Mouse (Mus musculus) midbrain, embryonic 11.5 days (tissue): ENCODE data around the gene Cacna1c. TPM values are rescaled to one million over a fixed set of nuclear protein-coding genes. Genes with fewer than 3 reads are reported as not detected.

Experiments
- ATAC-seq: fragments of 200-750 bp; cut with Nextera tagmentation; 2 replicates; pipeline ENCODE4 v1.8.0; 2017; ENCODE audit warnings: moderate TSS enrichment, moderate library complexity; ENCODE audit not compliant: low FRiP score
- DNase-seq: peaks from one replicate; pipeline ENCODE4 v3.0.0; 2015; ENCODE audit warnings: low spot score; ENCODE audit errors: missing footprints
- H3K27ac ChIP-seq: fragments of 300-500 bp; sonication (generic); 2 replicates; pipeline ENCODE4 v1.5.1; 2014; ENCODE audit warnings: low read depth, low read length
- H3K27me3 ChIP-seq: fragments of 300-500 bp; sonication (generic); 2 replicates; pipeline ENCODE4 v1.6.1; 2014; ENCODE audit warnings: mild to moderate bottlenecking, low read length, moderate library complexity, mixed read lengths; ENCODE audit not compliant: control insufficient read depth, insufficient read depth
- H3K36me3 ChIP-seq: fragments of 300-500 bp; sonication (generic); 2 replicates; pipeline ENCODE4 v1.6.1; 2014; ENCODE audit warnings: mild to moderate bottlenecking, low read length, moderate library complexity, mixed read lengths; ENCODE audit not compliant: control insufficient read depth, insufficient read depth
- H3K4me1 ChIP-seq: fragments of 300-500 bp; sonication (generic); 2 replicates; pipeline ENCODE4 v1.6.1; 2014; ENCODE audit warnings: low read length; ENCODE audit not compliant: control insufficient read depth, insufficient read depth
- H3K4me2 ChIP-seq: fragments of 300-500 bp; sonication (generic); 2 replicates; pipeline ENCODE4 v1.6.1; 2014; ENCODE audit warnings: mild to moderate bottlenecking, moderate library complexity
- H3K4me3 ChIP-seq: fragments of 300-500 bp; sonication (generic); 2 replicates; pipeline ENCODE4 v1.5.1; 2014; ENCODE audit warnings: low read depth, low read length
- H3K9ac ChIP-seq: fragments of 300-500 bp; sonication (generic); 2 replicates; pipeline ENCODE4 v1.6.1; 2014; ENCODE audit warnings: low read length
- H3K9me3 ChIP-seq: fragments of 300-500 bp; sonication (generic); 2 replicates; pipeline ENCODE4 v1.6.1; 2016; ENCODE audit warnings: low read length; ENCODE audit not compliant: control insufficient read depth
- WGBS: fragments of 180-500 bp; shearing (Covaris S2); extraction: QIAGEN DNeasy Blood & Tissue Kit; methylation state at CpG from one replicate; pipeline ENCODE4 v1.1.7; 2014; 5-methylcytosine and 5-hydroxymethylcytosine counted together
- polyA plus RNA-seq: library from polyadenylated mRNA; unstranded; fragments of >200 nt; fragmentation: Nextera tagmentation; extraction: Ambion mirVana; gene quantifications from 2 replicates; pipeline ENCODE4 v1.2.1, GENCODE M21; 2014

Gene Cacna1c
- polyA plus RNA-seq, 1 experiment from 2014 or later, result 2.1 TPM

DNA sequence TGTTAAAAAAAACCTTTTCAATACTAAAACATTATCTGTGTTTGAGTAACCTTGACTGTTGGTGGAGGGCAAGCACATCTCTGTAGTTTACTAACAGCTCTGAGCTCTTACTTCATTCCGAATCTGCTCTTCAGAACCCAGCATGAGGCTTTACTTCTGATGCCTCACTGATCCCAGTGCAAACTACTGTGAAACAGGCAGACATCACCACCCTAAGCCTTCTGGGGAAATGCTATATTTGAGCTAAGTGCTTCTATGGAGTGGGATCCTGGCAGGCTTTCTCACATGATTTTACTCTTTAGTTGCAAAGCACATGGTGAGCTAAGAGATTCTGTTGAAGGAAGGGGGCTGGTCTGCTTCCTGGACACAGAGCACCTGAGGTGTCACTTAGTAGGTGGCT is 311.3 kb downstream of the Cacna1c start:
- ATAC-seq, result no peak
- Histone ChIP-seq H3K27me3 (no peaks in the 10 kb centered on the region), H3K4me3 (no peak overlapping the region), H3K4me2 (no peak overlapping the region), H3K4me1 (no peaks in the 10 kb centered on the region), H3K27ac (no peak overlapping the region), H3K36me3 (no peaks in the 10 kb centered on the region), H3K9me3 (no peaks in the 10 kb centered on the region), H3K9ac (no peak overlapping the region)
- DNase-seq, result no peak
- WGBS, result 74% methylated on average over 1 of the region's 1 CpGs

DNA sequence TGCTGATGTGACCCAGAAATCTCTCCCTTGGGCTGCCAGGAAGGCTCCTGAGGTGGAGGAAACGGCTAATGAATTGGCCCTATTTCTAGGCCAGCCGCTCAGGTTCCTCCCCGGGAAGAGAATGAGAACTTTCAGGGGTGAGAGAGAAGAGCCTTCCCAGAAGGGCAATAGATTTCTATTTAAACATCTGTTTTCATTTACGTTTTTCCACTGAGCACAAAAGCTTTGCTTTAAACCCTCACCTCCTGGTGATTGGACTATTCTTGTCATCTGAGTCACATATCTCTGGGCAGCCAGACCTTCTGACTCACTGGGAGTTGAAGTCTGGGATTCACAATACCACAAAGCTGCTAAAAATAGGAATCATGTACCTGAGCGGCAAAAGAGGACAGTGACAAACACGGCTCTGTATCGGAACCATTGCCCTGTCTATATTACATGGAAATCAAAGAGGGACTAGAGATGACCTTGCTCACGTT is 312.1 kb downstream of the Cacna1c start:
- H3K4me3 ChIP-seq, result no peak overlapping the region
- H3K27me3 ChIP-seq, result no peaks in the 10 kb centered on the region
- H3K27ac ChIP-seq, result no peak overlapping the region
- ATAC-seq (no peak), DNase-seq (no peak)
- no peaks in the 10 kb centered on the region for H3K4me1 ChIP-seq
- no peak overlapping the region for H3K9ac ChIP-seq
- H3K4me2 ChIP-seq, result no peak overlapping the region
- no peaks in the 10 kb centered on the region for H3K9me3 ChIP-seq
- 69% methylated on average over 8 of the region's 8 CpGs for WGBS
- no peaks in the 10 kb centered on the region for H3K36me3 ChIP-seq

DNA sequence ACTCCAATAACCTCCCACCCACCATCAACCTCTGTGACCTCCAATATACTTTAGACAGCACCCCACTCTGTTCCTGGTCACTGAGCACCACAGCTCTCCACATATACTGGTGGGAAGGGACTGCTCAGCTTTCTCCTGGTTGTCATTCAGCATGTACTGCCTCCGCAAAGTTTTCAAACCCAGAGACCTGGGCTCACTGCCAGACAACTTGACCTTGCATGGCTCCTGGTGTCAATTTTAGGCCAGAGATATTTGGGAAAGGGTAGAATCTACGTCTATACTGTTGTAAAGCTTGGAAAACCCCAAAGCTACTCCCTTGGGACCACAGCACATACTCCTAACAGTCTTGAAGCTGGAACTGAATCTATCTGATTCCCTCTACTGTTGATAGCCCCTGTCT is 320.0 kb downstream of the Cacna1c start:
- Histone ChIP-seq H3K9ac (no peak overlapping the region), H3K4me3 (no peak overlapping the region), H3K4me2 (no peak overlapping the region), H3K4me1 (no peaks in the 10 kb centered on the region), H3K27me3 (no peaks in the 10 kb centered on the region), H3K36me3 (no peaks in the 10 kb centered on the region), H3K27ac (no peak overlapping the region), H3K9me3 (no peaks in the 10 kb centered on the region)
- DNase-seq, result no peak
- ATAC-seq, result no peak
- WGBS, result 72% methylated on average over 2 of the region's 2 CpGs

DNA sequence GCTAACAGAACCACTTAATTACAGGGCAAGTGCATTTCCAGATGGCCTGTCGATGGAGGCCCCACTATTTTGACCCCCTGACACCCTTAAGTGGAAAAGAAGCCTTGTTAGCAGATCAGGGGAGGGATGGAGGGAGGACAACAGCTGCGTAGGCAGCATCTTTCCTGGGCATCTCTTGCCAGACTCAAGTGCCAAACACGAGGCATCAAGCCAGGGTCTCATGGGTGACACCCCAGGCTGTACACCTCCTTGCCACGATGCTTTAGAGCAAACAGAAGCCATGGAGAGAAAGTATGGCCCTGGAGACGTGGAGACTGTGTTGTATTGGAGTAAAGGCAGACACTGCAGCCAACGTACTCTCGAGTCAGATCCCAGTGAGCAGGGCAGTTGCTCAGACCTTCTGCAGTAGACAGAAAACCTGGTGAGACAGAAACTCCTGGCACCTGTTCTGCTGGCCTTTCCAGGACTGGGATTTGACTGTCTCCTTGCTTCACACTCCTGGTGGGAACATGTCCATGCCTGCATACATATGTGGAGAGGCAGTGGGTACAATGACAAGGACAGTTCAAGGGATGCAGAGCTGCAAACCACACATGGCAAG is 325.9 kb downstream of the Cacna1c start:
- H3K27me3 ChIP-seq, result no peaks in the 10 kb centered on the region
- H3K4me3 ChIP-seq, result no peak overlapping the region
- H3K27ac ChIP-seq, result no peak overlapping the region
- H3K4me1 ChIP-seq, result 0 out of 2 replicates have a peak, but pooled peaks cover 2% of the 10 kb centered on the region
- DNase-seq (no peak), ATAC-seq (no peak)
- no peaks in the 10 kb centered on the region for H3K9me3 ChIP-seq
- H3K36me3 ChIP-seq, result no peaks in the 10 kb centered on the region
- no peak overlapping the region for H3K4me2 ChIP-seq
- H3K9ac ChIP-seq, result no peak overlapping the region
- 76% methylated on average over 7 of the region's 7 CpGs for WGBS

DNA sequence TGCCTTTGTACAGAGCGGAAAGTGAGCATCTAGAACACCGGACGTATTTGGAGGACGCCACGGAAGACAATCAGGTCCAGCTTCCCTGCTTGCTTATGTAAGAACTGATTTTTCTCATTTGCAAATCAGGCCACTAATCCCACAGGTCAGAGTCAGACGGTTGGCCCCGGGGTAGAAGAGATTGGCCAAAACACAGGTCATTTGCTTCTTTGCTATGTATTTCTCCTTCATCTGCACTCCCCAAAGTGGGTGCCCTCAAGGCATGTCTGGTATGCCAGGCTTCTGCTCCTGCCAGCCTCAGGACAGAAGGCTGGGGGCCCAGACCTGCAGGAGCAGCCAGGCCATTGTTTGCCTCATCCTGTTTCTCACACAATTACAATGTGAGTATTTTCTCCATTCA is 328.8 kb downstream of the Cacna1c start:
- no peak overlapping the region for H3K27ac ChIP-seq
- 0 out of 2 replicates have a peak, but pooled peaks cover 2% of the 10 kb centered on the region for H3K4me1 ChIP-seq
- no peaks in the 10 kb centered on the region for H3K27me3 ChIP-seq
- ATAC-seq (no peak), DNase-seq (no peak)
- H3K36me3 ChIP-seq, result no peaks in the 10 kb centered on the region
- WGBS, result 81% methylated on average over 7 of the region's 7 CpGs
- no peaks in the 10 kb centered on the region for H3K9me3 ChIP-seq
- H3K4me3 ChIP-seq, result no peak overlapping the region
- no peak overlapping the region for H3K9ac ChIP-seq
- H3K4me2 ChIP-seq, result no peak overlapping the region

DNA sequence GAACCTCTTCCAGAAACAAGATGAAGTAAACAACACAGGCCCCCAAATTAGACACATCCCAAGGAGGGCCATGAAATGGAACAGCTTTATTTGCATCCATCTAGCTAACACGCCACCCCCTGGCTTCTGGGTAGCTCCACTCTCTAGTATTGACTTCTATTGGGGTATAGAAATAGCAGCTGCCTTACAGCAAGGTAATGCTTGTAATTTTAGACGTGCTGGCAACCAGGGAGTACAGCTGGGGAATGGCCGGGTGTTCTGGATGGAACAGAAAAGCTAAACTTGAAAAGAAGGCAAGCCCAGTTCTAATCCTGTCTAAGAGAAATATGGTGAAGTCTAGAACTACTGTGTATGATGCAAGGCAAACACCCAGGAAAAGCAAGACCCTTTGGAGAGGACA is 329.3 kb downstream of the Cacna1c start:
- Histone ChIP-seq H3K9ac (no peak overlapping the region), H3K4me2 (no peak overlapping the region), H3K27ac (no peak overlapping the region), H3K4me1 (peaks cover 2% of the 10 kb centered on the region; the same call in 1 of the 2 replicates), H3K4me3 (no peak overlapping the region), H3K9me3 (no peaks in the 10 kb centered on the region), H3K27me3 (no peaks in the 10 kb centered on the region), H3K36me3 (no peaks in the 10 kb centered on the region)
- ATAC-seq (no peak), DNase-seq (no peak)
- WGBS, result 70% methylated on average over 3 of the region's 3 CpGs

DNA sequence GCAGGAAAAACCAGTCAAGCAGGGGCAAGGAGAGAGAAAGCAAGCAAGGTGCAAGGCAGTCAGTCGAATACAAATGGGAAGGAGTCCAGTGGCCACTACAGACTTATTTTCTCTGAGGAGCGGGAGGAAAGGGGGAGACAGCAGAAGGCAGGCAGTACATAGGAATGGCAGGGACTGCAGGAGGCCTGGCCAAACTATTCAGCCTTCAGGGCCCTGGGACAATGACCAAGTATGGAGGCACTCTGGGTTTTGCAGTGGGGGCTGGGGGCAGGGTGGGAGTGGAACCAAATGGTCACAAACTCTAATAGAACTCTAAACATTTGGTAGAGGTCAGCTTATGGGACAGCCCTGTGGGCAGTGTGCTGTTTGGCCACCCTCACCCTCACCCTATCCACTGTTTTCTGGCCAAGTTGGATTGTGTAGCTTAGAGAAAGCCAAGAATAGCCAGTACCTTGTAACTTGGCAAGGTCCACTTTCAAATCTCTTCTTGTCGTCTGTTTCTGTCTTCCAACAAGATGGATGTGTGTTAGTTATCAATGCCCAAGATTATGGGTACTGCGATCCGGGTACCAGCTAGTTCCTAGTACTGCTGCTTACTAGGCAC is 330.3 kb downstream of the Cacna1c start:
- no peak for DNase-seq
- H3K4me1 ChIP-seq, result peaks cover 2% of the 10 kb centered on the region; the same call in 1 of the 2 replicates
- ATAC-seq, result no peak
- no peak overlapping the region for H3K27ac ChIP-seq
- H3K27me3 ChIP-seq, result no peaks in the 10 kb centered on the region
- H3K9me3 ChIP-seq, result no peaks in the 10 kb centered on the region
- H3K4me2 ChIP-seq, result no peak overlapping the region
- no peaks in the 10 kb centered on the region for H3K36me3 ChIP-seq
- H3K9ac ChIP-seq, result no peak overlapping the region
- no peak overlapping the region for H3K4me3 ChIP-seq
- 88% methylated on average over 5 of the region's 5 CpGs for WGBS

DNA sequence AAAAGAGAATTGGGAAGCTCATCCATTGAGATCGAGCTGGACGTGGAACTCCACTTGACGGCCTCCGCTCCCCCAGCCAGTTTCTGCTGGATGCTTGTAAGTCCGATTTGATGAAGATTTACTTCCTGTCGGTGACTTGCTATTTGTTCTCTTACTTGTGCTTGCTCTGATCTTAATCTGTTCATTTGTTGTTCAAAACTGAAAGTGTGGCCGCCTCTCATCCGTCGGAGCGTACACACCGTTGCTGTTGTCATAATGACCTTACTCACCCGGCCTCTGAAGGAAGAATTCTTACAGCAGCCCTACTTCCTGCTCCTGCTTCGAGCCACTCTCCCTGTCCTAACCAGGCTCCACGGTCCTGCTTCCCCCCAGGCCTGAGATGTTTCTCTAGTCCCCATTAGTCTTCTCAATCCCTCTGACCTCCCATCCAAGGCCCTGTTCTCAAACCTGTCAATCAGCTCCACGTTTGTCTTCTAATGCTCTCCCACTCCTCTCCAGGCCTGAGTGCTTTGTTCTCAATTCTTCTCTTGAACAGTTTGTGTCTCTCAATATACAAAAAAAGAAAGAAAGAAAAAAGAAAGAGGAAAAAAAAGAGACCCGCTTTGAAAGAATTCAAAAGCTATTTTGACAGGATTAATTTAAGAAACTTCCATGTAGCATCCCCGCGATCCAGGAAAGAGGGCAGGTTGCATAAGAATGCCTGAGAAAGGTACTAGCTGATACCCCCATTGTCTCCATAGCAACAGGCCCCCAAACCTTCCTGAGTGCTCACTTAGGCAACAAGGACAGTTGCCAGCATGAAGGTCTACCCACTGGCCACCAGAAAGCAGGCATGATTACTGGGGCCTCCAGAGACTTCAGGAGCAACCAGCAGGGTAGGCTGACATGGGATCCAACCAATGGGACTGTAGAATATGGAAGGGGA is 331.3 kb downstream of the Cacna1c start:
- no peak overlapping the region for H3K4me2 ChIP-seq
- H3K27me3 ChIP-seq, result no peaks in the 10 kb centered on the region
- H3K36me3 ChIP-seq, result no peaks in the 10 kb centered on the region
- no peaks in the 10 kb centered on the region for H3K9me3 ChIP-seq
- WGBS, result 66% methylated on average over 18 of the region's 18 CpGs
- no peak for DNase-seq
- H3K4me3 ChIP-seq, result no peak overlapping the region
- H3K27ac ChIP-seq, result no peak overlapping the region
- H3K9ac ChIP-seq, result no peak overlapping the region
- ATAC-seq, result no peak
- peaks cover 2% of the 10 kb centered on the region; the same call in 1 of the 2 replicates for H3K4me1 ChIP-seq

DNA sequence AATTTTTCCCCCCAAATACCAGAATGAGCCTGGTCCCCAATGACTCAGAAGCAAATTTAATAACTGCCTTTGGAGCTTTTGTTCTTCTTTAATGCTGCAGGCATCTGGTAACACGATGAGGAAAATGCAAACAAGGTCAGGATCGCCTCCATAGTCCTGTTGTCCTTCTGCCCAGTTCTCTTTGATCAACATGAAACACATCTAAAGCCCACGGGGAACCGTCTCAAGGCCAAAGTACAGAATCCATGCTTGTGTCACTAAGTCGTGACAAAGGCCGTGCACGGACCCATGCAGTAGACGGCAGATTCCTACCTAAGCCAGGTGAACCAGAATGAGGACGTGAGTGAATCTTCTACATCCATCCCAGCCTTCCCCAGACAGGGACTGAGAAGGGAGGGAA is 333.5 kb downstream of the Cacna1c start:
- peaks cover 2% of the 10 kb centered on the region; the same call in 1 of the 2 replicates for H3K4me1 ChIP-seq

More for the DNA sequence above, 333.5 kb downstream of the Cacna1c start:
- Histone ChIP-seq H3K27ac (no peak overlapping the region), H3K4me2 (no peak overlapping the region), H3K27me3 (no peaks in the 10 kb centered on the region), H3K36me3 (no peaks in the 10 kb centered on the region), H3K9me3 (no peaks in the 10 kb centered on the region), H3K9ac (no peak overlapping the region), H3K4me3 (no peak overlapping the region)
- ATAC-seq (no peak), DNase-seq (no peak)
- WGBS, result 92% methylated on average over 9 of the region's 9 CpGs
